Mouse (Mus musculus): Measurements from ENCODE around the gene 1700029I15Rik.

1700029I15Rik gene

GRCm38 (mm10) chr2:92373437-92373813 is 8.9 kb upstream of the 1700029I15Rik start:
- no peak for DNase-seq (ENCODE audit: low read depth, low spot score)

DNA sequence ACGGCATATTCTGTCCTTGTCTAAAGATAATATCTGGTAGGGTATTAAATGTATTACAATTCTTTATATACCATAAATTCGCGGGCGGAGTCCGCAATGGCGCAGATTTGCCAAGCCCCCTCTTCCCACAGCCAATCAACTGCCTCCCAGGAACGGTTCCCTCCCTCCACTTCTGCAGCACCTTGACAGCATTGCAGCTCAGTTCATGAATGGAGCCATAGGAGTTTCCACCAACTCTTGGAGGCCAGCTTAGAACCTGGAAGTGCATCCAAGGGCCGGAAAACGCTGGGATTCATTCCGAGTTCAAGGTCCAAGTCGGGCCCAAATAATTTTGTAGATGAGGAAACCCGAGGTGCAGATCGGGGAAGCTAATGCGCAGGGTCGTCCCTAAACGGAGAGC is 7.8 kb upstream of the 1700029I15Rik start, which contains the start of the genes Pex16 and Large2:
Pex16 (plus strand) TSS at position 163 of the 400 bp plus-strand sequence.
Large2 (minus strand) TSS at position 356 of the 400 bp plus-strand sequence.
- DNase-seq (ENCODE audit: low read depth, low spot score) = no peak

GRCm38 (mm10) chr2:92375099-92375623 is 7.2 kb upstream of the 1700029I15Rik start:
- peak; percentile 90 for DNase-seq (ENCODE audit: low read depth, low spot score)

DNA sequence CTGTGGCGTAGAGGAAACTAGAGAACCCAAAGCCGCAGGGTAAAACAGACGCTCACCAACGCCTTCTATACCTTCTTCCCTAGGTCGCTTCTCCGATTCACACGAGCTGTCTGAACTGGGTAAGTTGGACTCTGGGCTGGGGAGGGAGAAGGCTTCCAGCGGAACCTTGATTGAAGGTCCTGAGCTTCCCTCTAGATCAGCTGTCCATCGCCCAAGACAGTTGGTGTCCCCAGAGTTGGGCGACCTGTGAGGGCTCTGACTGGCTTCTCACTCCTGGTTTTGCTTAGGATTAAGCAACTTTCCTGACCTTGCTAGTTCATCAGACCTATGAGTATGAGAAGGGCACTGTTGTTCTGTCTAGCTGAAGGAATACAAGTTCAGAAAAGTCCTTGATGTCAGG is 6.5 kb upstream of the 1700029I15Rik start:
- no peak for DNase-seq (ENCODE audit: low read depth, low spot score)

DNA sequence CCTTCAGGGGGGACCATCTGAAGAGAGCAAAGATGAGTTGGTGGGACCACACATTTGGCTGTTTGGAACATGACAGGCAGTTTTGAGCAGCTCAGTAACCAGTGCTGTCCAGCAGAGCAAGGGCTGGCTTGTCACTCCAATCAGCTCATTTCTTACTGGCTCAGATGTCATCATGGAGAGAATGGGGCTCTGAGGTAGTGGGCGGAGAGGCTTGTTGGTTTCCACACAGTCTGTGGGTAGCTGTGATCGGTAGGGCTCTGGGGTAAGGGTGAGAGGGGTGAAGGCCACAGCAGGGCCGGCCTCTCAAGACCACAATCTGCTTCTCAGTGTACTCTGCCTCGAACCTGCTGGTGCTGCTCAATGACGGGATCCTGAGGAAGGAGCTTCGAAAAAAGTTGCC is 6.0 kb upstream of the 1700029I15Rik start:
- DNase-seq (ENCODE audit: low read depth, low spot score) = no peak

- no peak for DNase-seq (ENCODE audit: low read depth, low spot score)
These were observed 5.0 kb upstream of the 1700029I15Rik start for GRCm38 (mm10) chr2:92377320-92377719.

DNA sequence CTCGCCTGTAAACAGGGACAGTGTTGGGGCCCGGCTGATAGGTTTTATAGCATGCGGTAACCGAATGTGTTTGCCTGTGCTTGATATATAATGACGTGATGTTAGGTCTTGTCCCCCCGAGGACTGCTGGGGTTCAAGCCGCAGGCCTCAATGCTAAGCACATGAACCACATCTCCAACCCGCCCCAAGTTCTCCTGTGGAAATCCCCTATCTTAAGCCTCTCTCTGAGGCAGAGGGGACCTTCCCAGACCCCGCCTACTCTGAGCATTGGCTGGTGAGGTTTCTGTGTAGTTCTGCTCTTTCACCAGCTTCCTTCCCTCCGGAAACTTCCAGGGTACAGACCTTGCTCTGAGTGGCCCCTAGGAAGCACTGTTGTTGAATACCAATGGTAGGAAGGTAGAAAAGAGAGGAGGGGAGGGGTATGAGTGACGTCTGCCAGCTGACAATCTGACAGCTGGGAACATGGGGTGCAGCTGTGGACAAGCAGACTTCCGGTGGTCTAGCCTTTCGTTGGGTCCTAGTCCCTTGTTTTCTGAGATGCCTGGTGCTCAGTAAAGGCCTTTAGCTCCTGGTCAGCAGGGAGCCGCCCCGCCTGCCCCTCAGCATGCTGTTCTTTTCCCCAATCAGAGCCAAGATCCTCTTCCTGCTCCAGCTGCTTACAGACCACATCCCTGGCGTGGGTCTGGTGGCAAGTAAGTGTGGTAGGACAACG is 2.4 kb upstream of the 1700029I15Rik start:
- no peak for DNase-seq (ENCODE audit: low read depth, low spot score)

DNA sequence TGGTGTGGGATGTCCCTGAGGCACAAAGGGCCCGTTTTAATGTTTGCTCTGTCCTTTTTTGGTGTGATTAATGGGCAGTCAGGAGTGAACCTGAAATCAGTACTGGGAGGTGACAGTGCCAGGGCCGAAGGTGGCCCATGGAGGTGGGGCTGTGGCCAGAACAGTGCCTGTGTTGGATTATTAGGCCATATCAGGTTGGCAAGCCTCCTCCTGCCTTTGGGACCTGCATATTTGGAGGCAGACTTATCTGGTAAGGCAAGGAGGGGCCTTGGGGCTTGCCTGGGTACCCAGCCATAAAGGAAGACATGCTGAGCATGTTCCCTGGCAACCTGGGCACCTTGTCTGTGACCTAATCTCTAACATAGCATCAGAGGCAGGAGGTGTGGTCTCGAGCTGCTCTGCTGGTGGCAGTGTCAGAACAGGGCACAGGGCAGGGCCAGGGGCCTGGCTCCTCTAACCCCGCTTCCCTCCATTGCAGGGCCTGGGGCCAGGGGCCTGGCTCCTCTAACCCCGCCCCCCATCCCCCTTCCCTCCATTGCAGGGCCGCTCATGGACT is 1.8 kb upstream of the 1700029I15Rik start:
- no peak for DNase-seq (ENCODE audit: low read depth, low spot score)

DNA sequence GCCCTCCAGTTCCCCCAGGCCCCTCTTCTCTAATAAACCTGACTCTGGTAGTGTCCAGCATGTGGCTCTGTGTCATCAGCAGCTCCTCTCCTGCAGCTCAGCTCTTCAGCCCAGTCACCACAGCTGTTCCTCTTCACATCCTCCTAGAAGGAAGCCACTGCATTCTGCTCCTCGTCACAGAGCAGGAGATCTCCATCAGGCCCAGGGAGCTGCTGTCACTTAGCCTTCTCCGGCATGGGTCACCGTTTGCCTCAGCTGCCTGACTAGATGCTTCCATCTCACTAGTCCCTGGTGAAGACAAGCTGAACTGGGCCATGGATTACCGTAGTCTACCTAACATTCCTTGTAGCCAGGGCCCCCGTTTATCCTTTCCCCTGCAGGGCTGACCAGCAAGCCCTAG is 1.2 kb upstream of the 1700029I15Rik start:
- DNase-seq (ENCODE audit: low read depth, low spot score) = no peak

DNA sequence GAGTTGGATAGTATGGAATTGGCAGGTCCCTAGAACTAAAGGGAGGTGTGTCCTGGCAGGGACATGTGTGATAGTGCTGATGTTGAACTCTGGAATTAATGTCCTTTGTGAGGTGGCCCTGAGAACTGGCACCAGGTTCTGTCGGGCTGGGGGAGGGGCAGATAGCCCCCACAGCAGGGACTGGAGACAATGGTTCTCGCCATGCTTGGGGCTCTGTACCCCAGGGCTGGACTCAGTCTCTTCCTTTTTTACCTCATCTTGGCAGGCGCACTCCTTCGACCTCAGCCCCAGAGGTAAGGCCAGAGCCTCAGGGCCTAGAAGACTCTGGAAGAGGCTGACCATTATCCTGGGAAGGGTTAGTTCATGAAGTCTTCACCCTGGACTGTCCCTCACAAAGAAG is 421 bp downstream of the 1700029I15Rik start:
- DNase-seq (ENCODE audit: low read depth, low spot score) = no peak

GRCm38 (mm10) chr2:92384101-92384500 is 1.8 kb downstream of the 1700029I15Rik start:
- DNase-seq (ENCODE audit: low read depth, low spot score) = no peak

GRCm38 (mm10) chr2:92385113-92386051 is 3.0 kb downstream of the 1700029I15Rik start:
- DNase-seq (ENCODE audit: low read depth, low spot score) = no peak

DNA sequence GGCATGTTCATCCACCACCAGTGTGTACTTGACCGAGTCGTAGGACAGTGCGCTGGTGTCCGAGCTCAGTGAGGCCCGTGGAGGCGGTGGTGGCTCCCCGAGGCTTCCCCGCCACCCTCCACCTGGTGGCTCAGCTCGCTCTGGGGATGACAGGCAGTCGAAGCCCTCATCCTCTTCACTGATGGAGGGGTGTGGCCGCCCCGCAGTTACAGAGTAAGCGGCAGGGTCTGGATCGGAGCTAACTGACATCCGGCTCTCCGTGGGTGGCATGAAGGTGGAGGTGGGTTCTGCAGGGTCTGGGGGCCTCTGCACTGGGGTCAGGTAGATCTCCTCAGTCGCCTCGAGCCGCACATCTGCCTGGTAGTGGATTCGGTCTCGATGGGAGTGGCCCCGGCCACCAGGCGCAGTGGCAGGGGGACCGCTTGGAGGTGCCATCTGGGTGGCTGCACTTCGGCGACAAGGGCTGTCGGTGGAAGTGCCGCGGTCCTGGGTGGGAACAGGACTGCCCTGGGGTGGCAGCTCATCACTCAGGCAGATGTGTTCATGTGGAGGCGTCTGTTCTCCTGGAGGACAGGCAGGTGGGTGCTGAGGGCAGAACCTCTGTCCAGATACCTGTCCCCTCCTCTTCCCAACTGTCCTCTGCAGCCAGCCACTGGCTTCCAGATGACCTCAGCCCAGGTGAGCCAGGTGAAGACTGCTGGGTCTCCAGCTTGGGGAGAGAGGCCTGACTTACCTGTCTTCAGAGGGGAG is 4.7 kb downstream of the 1700029I15Rik start:
- DNase-seq (ENCODE audit: low read depth, low spot score) = no peak

DNA sequence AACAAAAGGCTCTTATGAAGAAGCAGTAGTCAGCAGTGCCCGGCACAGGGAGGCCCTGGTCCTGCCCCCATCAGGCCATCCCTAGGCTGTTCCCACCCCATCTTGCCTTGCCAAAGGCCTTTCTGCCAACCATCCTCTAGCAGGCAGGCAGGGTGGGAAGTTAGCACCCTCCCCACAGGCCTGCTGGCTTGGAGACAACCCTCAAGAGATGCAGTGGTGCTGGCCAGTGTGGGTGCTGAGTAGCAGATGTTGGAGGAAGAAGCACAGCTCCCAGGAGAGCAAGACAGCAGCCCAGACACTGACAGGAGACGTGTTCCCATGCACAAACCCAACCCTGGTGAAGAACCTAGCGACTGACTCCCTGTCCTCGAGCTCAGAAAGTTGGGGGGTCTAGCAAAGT is 5.3 kb downstream of the 1700029I15Rik start:
- no peak for DNase-seq (ENCODE audit: low read depth, low spot score)

- no peak for DNase-seq (ENCODE audit: low read depth, low spot score)
These were observed 5.8 kb downstream of the 1700029I15Rik start for GRCm38 (mm10) chr2:92388081-92388517.

DNA sequence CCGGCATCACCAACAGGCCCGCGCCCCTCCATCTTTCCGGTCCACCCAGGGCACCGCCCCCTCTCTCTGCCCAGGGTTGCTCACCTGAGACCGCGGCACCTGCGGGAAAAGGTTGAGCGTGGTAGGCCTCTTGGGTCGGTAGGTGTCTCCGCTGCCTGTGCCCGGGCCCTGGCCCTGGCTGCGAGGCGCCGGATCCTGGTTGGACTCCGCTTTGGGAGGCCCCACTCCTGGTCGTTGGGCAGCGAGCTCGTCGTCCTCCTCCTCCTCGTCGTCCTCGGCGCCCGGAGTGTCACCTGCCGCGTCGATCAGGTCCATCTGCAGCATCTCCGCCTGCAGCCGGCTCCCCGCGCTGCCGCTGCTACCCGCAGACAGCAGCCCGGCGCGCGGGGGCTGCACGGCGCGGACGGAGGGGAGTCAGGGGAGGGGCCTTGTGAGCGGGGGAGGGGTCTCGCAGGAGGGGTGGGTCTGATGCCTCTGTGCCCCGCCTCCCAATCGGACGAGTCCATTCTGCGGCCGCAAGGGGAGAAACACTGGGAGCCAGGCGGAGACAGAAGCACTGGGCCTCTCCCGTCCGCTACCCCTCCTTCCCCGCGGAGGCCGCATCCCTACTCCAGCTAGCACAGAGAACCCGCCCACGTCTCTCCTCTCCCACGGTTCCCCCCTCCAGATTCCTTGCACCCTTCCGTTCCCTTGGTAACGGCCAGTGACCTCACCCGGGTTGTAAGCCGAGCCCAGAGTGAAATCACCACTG is 6.7 kb downstream of the 1700029I15Rik start:
- DNase-seq (ENCODE audit: low read depth, low spot score) = peak; percentile 92

DNA sequence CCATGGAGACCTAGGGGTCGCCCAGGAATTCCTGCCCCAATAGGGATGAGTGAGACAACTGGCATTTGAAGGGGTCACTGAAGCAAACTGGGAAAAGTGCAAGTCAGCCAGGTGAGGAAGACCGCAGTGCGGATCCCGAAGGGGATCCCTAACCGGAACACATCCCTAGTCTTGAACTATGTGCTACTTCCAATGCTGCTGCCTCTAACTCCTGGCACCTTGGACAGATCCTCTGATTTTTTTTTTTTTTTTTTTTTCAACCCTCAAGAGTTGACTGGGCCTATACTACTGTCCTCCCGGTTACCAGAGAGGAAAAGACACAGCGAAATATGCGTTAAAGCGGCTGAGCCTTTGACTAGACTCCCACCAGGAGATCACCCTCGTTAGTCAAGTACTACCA is 7.3 kb downstream of the 1700029I15Rik start:
- no peak for DNase-seq (ENCODE audit: low read depth, low spot score)

DNA sequence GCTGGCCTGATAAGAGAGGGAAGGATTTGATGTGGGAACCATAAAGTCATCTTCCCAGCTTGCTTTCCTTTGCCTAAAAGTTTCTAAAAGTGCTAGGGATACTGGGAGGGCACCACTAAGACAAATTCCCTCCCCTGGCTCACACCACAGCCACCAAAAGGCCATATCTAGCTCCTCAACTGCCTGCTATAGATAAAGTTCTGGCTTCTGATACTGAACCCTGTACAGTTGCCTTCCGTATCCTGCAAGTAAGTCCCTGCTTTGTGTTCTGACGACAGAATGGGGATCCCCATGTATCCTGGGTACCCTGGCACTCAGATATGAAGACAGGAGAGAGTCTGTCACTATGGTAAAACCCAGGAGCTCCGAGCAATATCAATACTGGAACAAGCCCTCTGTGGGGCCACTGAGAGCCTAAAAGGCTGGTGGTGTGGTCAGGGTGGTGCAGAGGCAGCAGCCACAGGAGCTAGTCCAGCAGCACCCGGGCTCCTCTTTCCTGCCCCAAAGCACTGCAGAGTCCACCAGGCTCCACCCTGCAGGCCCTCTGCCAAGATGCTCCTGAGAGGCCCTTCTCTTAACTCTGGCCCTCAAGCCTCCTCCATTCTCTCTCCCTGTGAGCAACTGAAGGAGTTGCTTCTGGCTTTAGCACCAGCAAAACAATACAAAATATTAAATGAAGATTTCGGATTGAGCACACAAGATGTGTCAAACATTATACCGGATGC is 8.0 kb downstream of the 1700029I15Rik start:
- no peak for DNase-seq (ENCODE audit: low read depth, low spot score)

DNA sequence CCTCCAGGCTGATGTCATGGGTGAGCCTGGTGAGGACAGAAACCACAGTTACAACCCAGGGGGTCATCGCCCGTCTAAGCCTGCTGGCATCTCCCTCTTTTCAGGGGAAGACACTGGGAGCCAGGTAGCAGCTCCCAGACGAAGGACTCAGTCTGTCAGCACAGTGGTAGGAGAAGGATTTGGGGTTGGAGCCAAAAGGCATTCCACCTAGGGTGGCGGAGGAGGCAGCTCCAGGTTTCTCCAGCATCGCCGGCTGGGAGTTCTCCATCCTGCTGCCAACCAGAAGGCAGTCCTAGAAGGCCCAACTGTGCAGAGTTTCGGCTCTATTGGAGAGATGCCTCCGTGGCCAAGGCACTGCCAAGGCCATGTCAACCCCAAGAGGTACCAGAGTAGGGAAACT is 8.8 kb downstream of the 1700029I15Rik start:
- no peak for DNase-seq (ENCODE audit: low read depth, low spot score)

All from embryo, embryonic 11.5 days (tissue).